Mouse (Mus musculus): ENCODE measurements around the gene Pla2g4a.

Gene Pla2g4a

DNA sequence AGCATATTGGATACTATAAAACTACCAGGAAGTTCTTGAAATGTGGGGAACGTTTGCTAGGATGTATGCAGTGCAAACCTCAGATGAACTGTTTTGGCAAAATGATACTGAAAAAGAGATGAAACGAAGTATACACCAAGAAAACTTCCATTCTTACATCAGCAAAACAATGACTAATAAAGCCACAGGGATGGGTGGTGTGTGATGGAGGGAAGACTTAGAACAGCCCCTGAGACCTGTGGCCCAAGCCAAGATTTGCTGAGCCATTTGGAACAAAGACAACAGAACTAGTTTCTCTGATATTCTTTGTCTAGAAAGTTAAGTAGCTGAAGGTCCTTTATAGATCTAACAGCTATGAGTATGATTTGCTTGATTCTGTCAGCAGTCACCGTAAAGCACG lies 105.5 kb downstream of the Pla2g4a start:
- no peak for DNase-seq (ENCODE audit: low spot score in 2 of 2)

DNA sequence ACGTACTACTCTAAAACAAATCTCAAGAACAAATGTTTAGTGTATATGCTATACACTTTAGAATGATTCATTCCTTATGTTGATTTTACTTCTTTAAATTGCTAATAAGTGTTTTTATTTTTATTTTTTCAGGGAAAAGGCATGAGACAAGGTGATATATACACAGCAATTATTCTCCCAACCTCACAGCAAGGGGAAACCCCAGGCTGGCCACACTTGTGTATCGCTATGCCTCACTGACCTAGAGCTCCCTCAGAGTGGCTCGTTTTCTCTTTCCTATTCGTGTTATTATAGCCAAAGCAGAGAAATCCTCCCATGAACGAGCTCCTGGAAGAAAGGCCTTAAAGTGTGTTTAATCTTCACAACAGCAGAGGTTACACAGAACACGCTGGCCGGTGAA lies 106.2 kb downstream of the Pla2g4a start:
- DNase-seq (ENCODE audit: low spot score in 2 of 2) = no peak

DNA sequence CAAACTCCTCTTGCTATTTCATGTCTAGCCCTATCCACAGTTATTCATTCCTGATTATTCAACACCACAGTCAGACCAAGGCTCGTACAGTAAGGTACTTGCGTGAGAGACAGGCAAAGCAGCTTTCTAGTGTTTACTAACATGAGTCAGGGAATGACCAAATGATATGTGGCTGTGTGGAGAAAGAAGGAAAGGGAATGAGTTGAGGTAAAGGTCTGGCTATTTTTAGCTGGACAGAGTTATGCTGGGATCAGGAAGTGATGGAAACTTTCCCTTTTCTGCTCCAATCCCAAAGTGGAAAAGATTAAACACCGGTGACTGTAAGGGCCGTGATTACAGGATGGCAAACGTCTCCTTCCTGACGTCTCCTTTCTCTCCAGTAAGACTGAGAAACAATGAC lies 114.4 kb downstream of the Pla2g4a start:
- no peak for DNase-seq (ENCODE audit: low spot score in 2 of 2)

DNA sequence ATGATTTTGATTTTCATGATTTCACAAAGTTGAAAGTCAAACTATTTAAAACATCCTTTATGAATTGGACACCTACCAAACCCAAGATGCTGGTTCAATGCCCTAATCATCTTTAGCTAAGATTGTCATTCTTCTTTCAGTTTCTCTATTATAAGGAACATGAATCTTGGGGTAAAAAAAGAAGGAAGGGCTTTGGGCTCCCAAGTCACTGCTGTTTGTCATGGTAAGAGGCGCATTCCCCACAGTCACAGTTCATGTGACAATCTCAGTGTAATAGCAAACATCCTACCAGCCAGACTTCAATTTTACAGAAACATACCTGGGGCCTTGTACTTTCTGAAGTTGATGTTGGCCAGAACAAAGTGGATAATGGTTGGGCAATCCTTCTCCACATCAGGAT lies 119.2 kb downstream of the Pla2g4a start:
- DNase-seq (ENCODE audit: low spot score in 2 of 2) = no peak

DNA sequence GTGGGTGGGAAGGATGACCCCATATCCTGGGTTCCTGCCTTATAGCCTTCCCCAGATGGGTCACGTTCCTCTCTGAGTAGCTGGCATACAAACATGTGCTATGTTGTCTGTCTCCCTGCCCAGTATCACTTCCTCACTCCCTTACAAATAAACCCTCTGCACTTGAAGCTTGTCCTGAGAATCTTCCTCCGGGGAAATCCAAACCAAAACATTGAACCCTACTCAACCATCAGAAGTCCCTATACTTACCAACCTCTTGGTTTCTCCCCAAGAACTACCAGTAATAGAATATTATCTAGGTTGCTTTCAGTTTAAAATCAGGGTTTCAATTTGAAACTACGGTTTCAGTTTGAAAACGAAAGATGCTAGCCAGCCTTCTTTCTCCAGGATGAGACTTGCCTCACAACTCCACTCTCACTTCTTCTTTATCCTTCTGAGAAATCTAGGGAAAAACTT lies 120.1 kb downstream of the Pla2g4a start:
- DNase-seq (ENCODE audit: low spot score in 2 of 2) = no peak

DNA sequence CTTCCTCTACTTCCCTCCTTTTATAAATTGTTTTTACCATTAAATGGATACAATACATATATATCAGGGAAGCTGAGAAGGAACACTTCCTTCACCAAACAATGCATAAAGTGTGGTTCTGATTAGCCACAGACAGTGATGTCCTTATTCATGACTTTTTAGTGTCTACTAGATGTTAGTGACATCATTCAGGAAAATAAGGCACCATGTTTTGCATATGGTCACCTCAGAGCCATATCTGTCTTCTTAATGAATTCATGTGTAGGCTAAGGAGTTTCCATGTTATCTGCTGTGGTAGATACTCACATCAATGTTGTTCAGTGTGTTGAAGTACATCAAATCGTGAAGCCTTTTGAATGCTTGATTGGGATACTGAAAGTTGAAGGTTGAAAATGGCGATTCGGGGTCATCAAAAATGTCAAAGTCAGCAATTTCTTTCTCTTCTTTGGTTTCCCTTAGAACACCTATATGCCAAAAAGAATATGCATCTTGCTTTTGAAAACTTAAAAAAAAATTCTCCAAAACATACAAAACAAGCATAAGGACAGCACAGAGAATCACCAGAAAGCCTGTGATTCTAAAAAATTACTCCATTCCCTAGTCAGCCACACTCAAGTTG lies 120.7 kb downstream of the Pla2g4a start:
- DNase-seq (ENCODE audit: low spot score in 2 of 2) = no peak

DNA sequence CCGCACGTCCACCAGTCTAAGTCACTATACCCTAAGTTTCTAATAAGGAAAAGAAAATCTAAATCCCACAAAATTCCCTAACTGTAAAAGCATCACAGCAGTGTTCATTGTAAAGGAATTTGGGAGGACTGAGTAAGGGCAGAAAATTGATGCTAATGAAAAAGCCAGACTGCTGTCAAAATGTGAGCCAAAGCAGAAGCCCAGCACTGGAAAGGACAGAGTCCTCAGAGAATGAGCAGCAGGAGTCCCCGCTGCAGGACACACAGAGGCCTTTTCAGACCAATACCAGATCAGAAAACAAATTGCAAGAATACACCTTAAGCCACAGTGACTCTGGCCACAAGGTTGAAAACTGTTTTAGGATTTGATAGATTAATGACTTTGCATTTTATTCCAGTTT lies 124.6 kb downstream of the Pla2g4a start:
- DNase-seq (ENCODE audit: low spot score in 2 of 2) = no peak

DNA sequence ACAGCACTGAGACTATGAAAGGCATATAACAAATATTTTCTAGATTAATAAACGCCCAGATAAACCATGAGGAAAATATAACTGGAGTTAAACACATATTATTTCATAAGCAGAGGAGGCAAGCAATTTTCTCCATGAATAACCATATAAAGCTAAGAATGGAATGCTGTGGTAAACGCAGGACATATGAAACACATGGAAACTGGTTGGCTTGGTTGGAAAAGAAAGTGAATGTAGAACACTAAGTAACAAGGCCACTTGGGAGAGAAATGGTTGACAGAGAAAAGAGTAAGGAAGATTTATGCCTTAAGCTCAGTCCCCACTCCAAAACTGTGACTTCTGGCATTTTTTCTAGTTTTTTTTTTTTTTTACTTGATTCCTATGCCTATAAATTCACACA lies 127.2 kb downstream of the Pla2g4a start:
- DNase-seq (ENCODE audit: low spot score in 2 of 2) = no peak

DNA sequence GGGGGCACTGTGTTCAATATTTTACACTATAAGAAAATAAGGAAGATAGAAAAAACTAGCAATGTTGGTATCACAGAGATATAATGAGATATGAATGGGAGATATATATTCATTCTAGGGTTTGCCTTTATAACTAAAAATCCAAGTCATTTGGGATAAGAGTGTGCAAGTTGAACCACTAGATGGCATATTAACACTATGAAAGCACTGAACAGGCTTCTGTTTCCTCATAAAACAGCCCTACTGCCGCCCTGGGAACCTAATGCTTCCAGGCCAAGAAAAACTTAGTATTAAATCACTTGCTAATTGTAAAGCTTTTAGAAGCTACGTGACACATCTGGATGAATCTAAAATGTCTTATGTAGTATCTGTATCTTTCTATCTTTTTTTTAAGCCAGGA lies 128.1 kb downstream of the Pla2g4a start:
- DNase-seq (ENCODE audit: low spot score in 2 of 2) = no peak

DNA sequence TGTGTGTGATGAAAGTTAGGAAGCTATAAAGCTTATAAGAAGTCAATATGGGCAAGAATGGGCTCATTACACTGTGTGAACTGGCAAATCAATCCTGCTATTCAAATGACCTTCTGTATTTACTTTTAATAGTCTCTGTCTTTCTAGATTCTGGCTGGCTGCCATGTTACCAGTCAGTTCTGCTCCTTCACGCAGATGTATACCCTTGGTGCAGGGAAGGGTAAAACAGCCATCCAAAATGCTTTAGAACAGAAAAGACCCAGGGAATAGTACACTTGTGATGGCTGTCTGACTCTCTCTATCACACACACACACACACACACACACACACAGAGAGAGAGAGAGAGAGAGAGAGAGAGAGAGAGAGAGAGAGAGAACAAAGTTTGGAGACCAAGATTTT lies 128.6 kb downstream of the Pla2g4a start:
- DNase-seq (ENCODE audit: low spot score in 2 of 2) = no peak

DNA sequence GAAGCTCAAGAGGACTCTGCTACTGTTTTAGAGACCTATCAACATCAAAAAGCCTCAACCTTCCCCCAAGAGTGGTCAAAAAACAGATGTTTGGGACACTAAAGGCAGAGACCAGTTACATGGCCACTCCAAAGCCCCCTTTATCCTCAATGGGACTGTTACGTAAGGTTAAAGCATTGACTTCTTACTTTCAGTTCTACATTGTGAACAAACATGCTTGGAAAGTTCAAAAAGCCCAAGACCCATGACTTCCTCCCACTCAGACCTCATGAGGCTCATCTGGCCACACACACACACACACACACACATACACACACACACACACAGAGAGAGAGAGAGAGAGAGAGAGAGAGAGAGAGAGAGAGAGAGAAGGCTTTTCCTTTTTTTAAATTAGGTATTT lies 130.0 kb downstream of the Pla2g4a start:
- DNase-seq (ENCODE audit: low spot score in 2 of 2) = no peak

DNA sequence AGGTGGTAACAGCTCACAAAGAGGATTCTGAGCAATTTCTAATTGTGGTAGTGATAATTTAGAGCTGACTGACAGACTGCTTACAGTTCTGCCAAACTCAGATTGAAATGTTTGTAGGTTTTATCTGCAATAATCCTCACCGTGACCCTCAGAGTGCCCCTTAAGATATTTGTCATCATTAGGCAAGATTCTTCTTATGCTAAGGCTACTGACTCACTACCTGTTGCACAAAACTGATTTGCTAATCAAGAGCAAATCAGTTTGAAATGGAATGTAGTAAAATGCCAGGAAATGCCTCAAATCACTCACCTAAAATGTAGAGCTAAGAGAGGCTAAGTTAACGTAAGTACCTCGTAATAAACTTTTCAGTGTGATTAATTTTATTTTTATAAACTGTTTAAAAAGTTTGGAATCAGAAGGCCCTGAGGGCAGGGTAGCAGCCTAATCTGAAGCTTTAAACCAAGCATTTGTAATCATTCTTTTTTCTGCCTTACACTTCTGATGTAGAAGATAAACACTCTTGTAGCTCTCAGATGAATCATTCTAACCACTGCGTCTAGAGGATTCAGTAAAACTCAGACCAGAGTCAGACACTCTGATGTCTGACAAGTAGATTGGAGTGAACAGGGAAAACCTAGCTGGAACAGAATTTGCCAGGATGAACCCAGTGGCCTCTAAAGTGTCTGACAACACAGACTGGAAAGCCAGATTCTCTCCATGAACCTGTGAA lies 147.3 kb downstream of the Pla2g4a start:
- no peak for DNase-seq (ENCODE audit: low spot score in 2 of 2)

DNA sequence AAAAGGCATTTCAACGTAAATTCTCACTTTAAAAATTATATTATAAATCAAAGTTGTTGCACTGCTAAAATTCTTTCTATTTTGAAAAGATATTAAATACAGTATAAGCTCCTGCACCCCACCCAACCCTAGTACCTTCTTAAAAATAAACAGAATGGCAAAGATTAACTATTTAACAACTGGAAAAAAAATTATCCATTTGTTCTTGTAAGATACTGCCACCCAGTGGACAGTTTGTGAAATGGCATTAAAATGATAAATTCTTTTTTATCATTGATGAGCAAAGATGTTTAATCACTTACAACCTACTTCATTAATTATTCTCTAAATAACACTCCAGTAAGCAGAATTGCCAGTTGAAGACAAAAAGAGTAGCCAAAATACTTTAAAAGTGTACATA lies 151.6 kb downstream of the Pla2g4a start:
- DNase-seq (ENCODE audit: low spot score in 2 of 2) = no peak
